Mouse (Mus musculus) ES-E14 (cell line): Measurements from ENCODE around the gene Olfr1447.

Source experiments
- MAFK ChIP-seq: IDR thresholded peaks from 2 replicates; pipeline ENCODE4 v1.6.1; 2014; ENCODE audit warnings: mild to moderate bottlenecking, low read depth, low read length, inconsistent platforms; ENCODE audit not compliant: insufficient read depth
- ZC3H11A ChIP-seq: IDR thresholded peaks from 2 replicates; pipeline ENCODE4 v1.6.1; 2012; ENCODE audit warnings: low read depth, mild to moderate bottlenecking, inconsistent platforms, low read length, borderline replicate concordance
- ZNF384 ChIP-seq: IDR thresholded peaks from 2 replicates; pipeline ENCODE4 v1.6.1; 2012; ENCODE audit warnings: low read depth, low read length, inconsistent platforms

- TF ChIP-seq ZC3H11A (no peak), ZNF384 (no peak), MAFK (no peak)
These were observed at the start of gene Olfr1447 for GRCm38 (mm10) chr19:12903643-12904042.
